Mouse (Mus musculus): ENCODE measurements around the gene Tasp1. TPM values are rescaled to one million over a fixed set of nuclear protein-coding genes. Genes with fewer than 3 reads are reported as not detected.
"Not testable (repeated sequence)": the region's sequence is repeated elsewhere in the genome, so short reads cannot be mapped to it uniquely, and the experiment has no call there.

Gene Tasp1
- polyA plus RNA-seq, 1 experiment from 2014 or later: 20.5 TPM

DNA sequence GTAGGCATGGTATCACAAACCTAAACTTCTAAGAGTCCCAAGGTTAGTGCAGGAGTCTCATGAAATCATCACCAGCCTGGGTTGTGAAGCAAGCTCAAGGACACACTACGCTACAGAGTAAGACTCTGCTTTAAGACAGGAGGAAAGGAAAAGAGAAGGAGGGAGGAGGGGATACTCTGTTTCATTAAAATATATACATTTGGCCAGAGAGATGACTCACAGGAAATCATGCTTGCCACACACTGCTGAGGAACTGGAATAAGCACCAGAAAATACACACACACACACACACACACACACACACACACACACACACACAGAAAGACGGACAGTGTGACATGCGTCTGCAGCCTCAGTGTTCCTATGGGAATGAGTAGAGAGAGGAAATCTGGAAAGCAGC, 59.2 kb downstream of the Tasp1 start:
- Histone ChIP-seq H3K4me3 (replicated peaks; ENCODE audit: low read length) (no peak overlapping the region), H3K9ac (no peak overlapping the region), H3K9me3 (ENCODE audit: control insufficient read depth, low read length) (no peaks in the 10 kb centered on the region), H3K36me3 (replicated peaks; ENCODE audit: control insufficient read depth, insufficient read depth) (peaks cover 3% of the 10 kb centered on the region), H3K4me1 (replicated peaks; ENCODE audit: control insufficient read depth, insufficient read depth, low read length) (no peaks in the 10 kb centered on the region), H3K4me2 (replicated peaks) (no peak overlapping the region), H3K27me3 (ENCODE audit: control insufficient read depth, insufficient read depth, low read length) (no peaks in the 10 kb centered on the region), H3K27ac (no peak overlapping the region)
- DNase-seq (ENCODE audit: low spot score): no peak
- no peak for ATAC-seq (ENCODE audit: low FRiP score)
- WGBS: 96% methylated on average over 3 of the region's 3 CpGs

- ATAC-seq (ENCODE audit: low FRiP score) (no peak), DNase-seq (ENCODE audit: low spot score) (no peak)
- H3K4me2 ChIP-seq (replicated peaks): no peak overlapping the region
- no peaks in the 10 kb centered on the region for H3K4me1 ChIP-seq (replicated peaks; ENCODE audit: control insufficient read depth, insufficient read depth, low read length)
- no peak overlapping the region for H3K4me3 ChIP-seq (replicated peaks; ENCODE audit: low read length)
- H3K36me3 ChIP-seq (replicated peaks; ENCODE audit: control insufficient read depth, insufficient read depth): peaks cover 7% of the 10 kb centered on the region; the same call in 1 of the 2 replicates
- no peaks in the 10 kb centered on the region for H3K27me3 ChIP-seq (ENCODE audit: control insufficient read depth, insufficient read depth, low read length)
- WGBS: 96% methylated on average over 2 of the region's 2 CpGs
- no peak overlapping the region for H3K27ac ChIP-seq
- no peak overlapping the region for H3K9ac ChIP-seq
- no peaks in the 10 kb centered on the region for H3K9me3 ChIP-seq (ENCODE audit: control insufficient read depth, low read length)
These were observed 68.4 kb downstream of the Tasp1 start for GRCm38 (mm10) chr2:139998170-139998569.

GRCm38 (mm10) chr2:139989907-139990306, 76.7 kb downstream of the Tasp1 start:
- WGBS: 100% methylated on average over 1 of the region's 1 CpGs
- H3K27ac ChIP-seq; DNase-seq (ENCODE audit: low spot score); H3K4me2 ChIP-seq (replicated peaks); H3K4me3 ChIP-seq (replicated peaks; ENCODE audit: low read length); H3K27me3 ChIP-seq (ENCODE audit: control insufficient read depth, insufficient read depth, low read length); H3K9me3 ChIP-seq (ENCODE audit: control insufficient read depth, low read length); H3K9ac ChIP-seq; ATAC-seq (ENCODE audit: low FRiP score); H3K4me1 ChIP-seq (replicated peaks; ENCODE audit: control insufficient read depth, insufficient read depth, low read length): not testable (repeated sequence)
- peaks cover 14% of the 10 kb centered on the region for H3K36me3 ChIP-seq (replicated peaks; ENCODE audit: control insufficient read depth, insufficient read depth)

- DNase-seq (ENCODE audit: low spot score): no peak
- H3K27ac ChIP-seq: no peak overlapping the region
- no peaks in the 10 kb centered on the region for H3K27me3 ChIP-seq (ENCODE audit: control insufficient read depth, insufficient read depth, low read length)
- no peaks in the 10 kb centered on the region for H3K9me3 ChIP-seq (ENCODE audit: control insufficient read depth, low read length)
- H3K9ac ChIP-seq: no peak overlapping the region
- ATAC-seq (ENCODE audit: low FRiP score): no peak
- no peaks in the 10 kb centered on the region for H3K4me1 ChIP-seq (replicated peaks; ENCODE audit: control insufficient read depth, insufficient read depth, low read length)
- no peak overlapping the region for H3K4me2 ChIP-seq (replicated peaks)
- no peaks in the 10 kb centered on the region for H3K36me3 ChIP-seq (replicated peaks; ENCODE audit: control insufficient read depth, insufficient read depth)
- H3K4me3 ChIP-seq (replicated peaks; ENCODE audit: low read length): no peak overlapping the region
- 69% methylated on average over 2 of the region's 2 CpGs for WGBS
These were observed 99.2 kb downstream of the Tasp1 start for GRCm38 (mm10) chr2:139967451-139967850.

- no peaks in the 10 kb centered on the region for H3K27me3 ChIP-seq (ENCODE audit: control insufficient read depth, insufficient read depth, low read length)
- H3K36me3 ChIP-seq (replicated peaks; ENCODE audit: control insufficient read depth, insufficient read depth): no peaks in the 10 kb centered on the region
- DNase-seq (ENCODE audit: low spot score): peak; percentile 41
- H3K27ac ChIP-seq: no peak overlapping the region
- H3K4me3 ChIP-seq (replicated peaks; ENCODE audit: low read length): no peak overlapping the region
- WGBS: 63% methylated on average over 3 of the region's 3 CpGs
- H3K4me1 ChIP-seq (replicated peaks; ENCODE audit: control insufficient read depth, insufficient read depth, low read length): no peaks in the 10 kb centered on the region
- H3K9ac ChIP-seq: no peak overlapping the region
- no peaks in the 10 kb centered on the region for H3K9me3 ChIP-seq (ENCODE audit: control insufficient read depth, low read length)
- no peak for ATAC-seq (ENCODE audit: low FRiP score)
- H3K4me2 ChIP-seq (replicated peaks): no peak overlapping the region
These were observed 100.3 kb downstream of the Tasp1 start for GRCm38 (mm10) chr2:139966288-139966687.

DNA sequence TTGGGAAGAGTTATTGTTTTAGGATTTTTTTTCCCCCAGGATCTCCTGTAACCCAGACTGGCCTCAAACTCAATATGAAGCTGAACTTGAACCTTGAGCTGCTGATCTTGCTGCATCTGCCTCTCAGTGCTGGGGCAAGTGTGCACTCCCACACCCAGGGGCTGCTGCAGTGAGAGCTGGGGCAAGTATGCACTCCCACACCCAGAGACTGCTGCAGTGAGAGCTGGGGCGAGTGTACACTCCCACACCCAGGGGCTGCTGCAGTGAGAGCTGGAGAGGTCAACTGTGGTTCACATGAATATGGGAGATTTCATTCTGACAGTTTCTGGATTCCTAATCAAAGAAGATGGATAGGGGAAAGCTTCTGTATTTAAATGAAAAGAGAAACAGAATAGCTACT, 117.8 kb downstream of the Tasp1 start:
- WGBS: 59% methylated on average over 1 of the region's 1 CpGs
- no peak overlapping the region for H3K9ac ChIP-seq
- H3K4me3 ChIP-seq (replicated peaks; ENCODE audit: low read length): no peak overlapping the region
- H3K27me3 ChIP-seq (ENCODE audit: control insufficient read depth, insufficient read depth, low read length): no peaks in the 10 kb centered on the region
- H3K36me3 ChIP-seq (replicated peaks; ENCODE audit: control insufficient read depth, insufficient read depth): peaks cover 5% of the 10 kb centered on the region; the same call in 1 of the 2 replicates
- no peak overlapping the region for H3K27ac ChIP-seq
- no peak for DNase-seq (ENCODE audit: low spot score)
- no peak for ATAC-seq (ENCODE audit: low FRiP score)
- H3K9me3 ChIP-seq (ENCODE audit: control insufficient read depth, low read length): no peaks in the 10 kb centered on the region
- 0 out of 2 replicates have a peak, but pooled peaks cover 3% of the 10 kb centered on the region for H3K4me1 ChIP-seq (replicated peaks; ENCODE audit: control insufficient read depth, insufficient read depth, low read length)
- H3K4me2 ChIP-seq (replicated peaks): no peak overlapping the region

DNA sequence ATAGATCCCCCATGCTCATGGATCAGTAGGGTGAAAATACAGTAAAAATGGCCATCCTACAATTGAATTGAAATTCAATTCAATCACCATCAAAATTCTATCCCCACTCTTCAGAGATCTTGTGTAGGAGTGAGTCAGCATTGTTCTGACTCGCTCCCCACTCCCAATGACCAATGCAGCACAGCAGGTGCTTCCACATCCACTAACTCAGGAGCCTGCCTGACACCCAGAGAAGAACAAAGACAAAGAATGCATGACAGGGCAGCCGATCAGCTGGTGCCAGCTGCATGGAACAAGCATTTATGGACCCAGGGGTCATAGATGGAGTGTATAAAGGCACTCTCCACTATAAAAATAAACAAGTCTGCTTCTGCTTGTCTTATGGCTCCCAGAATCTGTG, 129.0 kb downstream of the Tasp1 start:
- no peaks in the 10 kb centered on the region for H3K9me3 ChIP-seq (ENCODE audit: control insufficient read depth, low read length)

DNA sequence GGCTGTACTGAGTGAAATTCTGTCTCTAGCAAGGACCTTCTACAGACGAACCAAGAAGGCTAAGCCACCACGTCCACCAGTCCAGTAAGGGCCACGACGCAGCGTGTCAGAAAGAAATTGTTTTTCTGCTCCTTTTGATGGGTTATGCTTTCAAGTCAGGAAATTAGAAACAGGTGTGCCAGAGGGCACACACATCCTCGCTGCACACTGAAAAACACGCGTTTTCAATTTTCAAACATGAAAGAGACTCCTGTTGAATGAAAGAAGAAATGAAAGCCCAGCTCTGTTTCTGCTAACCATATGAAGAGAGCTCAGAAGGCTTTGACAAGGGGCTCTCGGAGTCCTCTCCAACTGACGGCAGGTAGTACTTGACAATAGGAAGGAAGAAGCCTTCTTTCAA, 132.0 kb downstream of the Tasp1 start:
- H3K4me2 ChIP-seq (replicated peaks): no peak overlapping the region
- no peaks in the 10 kb centered on the region for H3K27me3 ChIP-seq (ENCODE audit: control insufficient read depth, insufficient read depth, low read length)
- H3K4me1 ChIP-seq (replicated peaks; ENCODE audit: control insufficient read depth, insufficient read depth, low read length): no peaks in the 10 kb centered on the region
- no peak for ATAC-seq (ENCODE audit: low FRiP score)
- 84% methylated on average over 10 of the region's 10 CpGs for WGBS
- H3K9ac ChIP-seq: no peak overlapping the region
- no peaks in the 10 kb centered on the region for H3K9me3 ChIP-seq (ENCODE audit: control insufficient read depth, low read length)
- no peak overlapping the region for H3K27ac ChIP-seq
- DNase-seq (ENCODE audit: low spot score): no peak
- no peak overlapping the region for H3K4me3 ChIP-seq (replicated peaks; ENCODE audit: low read length)
- H3K36me3 ChIP-seq (replicated peaks; ENCODE audit: control insufficient read depth, insufficient read depth): no peaks in the 10 kb centered on the region

More for the DNA sequence above, 129.0 kb downstream of the Tasp1 start:
- 38% methylated on average over 2 of the region's 2 CpGs for WGBS
- Histone ChIP-seq H3K4me2 (replicated peaks) (no peak overlapping the region), H3K4me3 (replicated peaks; ENCODE audit: low read length) (no peak overlapping the region), H3K36me3 (replicated peaks; ENCODE audit: control insufficient read depth, insufficient read depth) (no peaks in the 10 kb centered on the region), H3K27me3 (ENCODE audit: control insufficient read depth, insufficient read depth, low read length) (no peaks in the 10 kb centered on the region), H3K4me1 (replicated peaks; ENCODE audit: control insufficient read depth, insufficient read depth, low read length) (no peaks in the 10 kb centered on the region), H3K9ac (no peak overlapping the region), H3K27ac (no peak overlapping the region)
- DNase-seq (ENCODE audit: low spot score) (no peak), ATAC-seq (ENCODE audit: low FRiP score) (no peak)

GRCm38 (mm10) chr2:139934033-139934572, 132.5 kb downstream of the Tasp1 start:
- Histone ChIP-seq H3K4me1 (replicated peaks; ENCODE audit: control insufficient read depth, insufficient read depth, low read length) (no peaks in the 10 kb centered on the region), H3K27me3 (ENCODE audit: control insufficient read depth, insufficient read depth, low read length) (no peaks in the 10 kb centered on the region), H3K9ac (no peak overlapping the region), H3K36me3 (replicated peaks; ENCODE audit: control insufficient read depth, insufficient read depth) (no peaks in the 10 kb centered on the region), H3K27ac (no peak overlapping the region), H3K4me2 (replicated peaks) (no peak overlapping the region), H3K9me3 (ENCODE audit: control insufficient read depth, low read length) (no peaks in the 10 kb centered on the region), H3K4me3 (replicated peaks; ENCODE audit: low read length) (no peak overlapping the region)
- ATAC-seq (ENCODE audit: low FRiP score) (no peak), DNase-seq (ENCODE audit: low spot score) (no peak)
- WGBS: 88% methylated on average over 4 of the region's 4 CpGs

- Histone ChIP-seq H3K27me3 (ENCODE audit: control insufficient read depth, insufficient read depth, low read length) (no peaks in the 10 kb centered on the region), H3K27ac (no peak overlapping the region), H3K4me3 (replicated peaks; ENCODE audit: low read length) (no peak overlapping the region), H3K36me3 (replicated peaks; ENCODE audit: control insufficient read depth, insufficient read depth) (no peaks in the 10 kb centered on the region), H3K4me1 (replicated peaks; ENCODE audit: control insufficient read depth, insufficient read depth, low read length) (no peaks in the 10 kb centered on the region), H3K9ac (no peak overlapping the region), H3K4me2 (replicated peaks) (no peak overlapping the region), H3K9me3 (ENCODE audit: control insufficient read depth, low read length) (no peaks in the 10 kb centered on the region)
- WGBS: 83% methylated on average over 2 of the region's 2 CpGs
- ATAC-seq (ENCODE audit: low FRiP score) (no peak), DNase-seq (ENCODE audit: low spot score) (no peak)
These were observed 134.4 kb downstream of the Tasp1 start for GRCm38 (mm10) chr2:139932211-139932610.
